Mouse (Mus musculus): ENCODE results near the gene Psmd11. TPM values are rescaled to one million over a fixed set of nuclear protein-coding genes. Genes with fewer than 3 reads are reported as not detected.

Gene Psmd11
- polyA plus RNA-seq, 1 experiment, result 54.6 TPM

DNA sequence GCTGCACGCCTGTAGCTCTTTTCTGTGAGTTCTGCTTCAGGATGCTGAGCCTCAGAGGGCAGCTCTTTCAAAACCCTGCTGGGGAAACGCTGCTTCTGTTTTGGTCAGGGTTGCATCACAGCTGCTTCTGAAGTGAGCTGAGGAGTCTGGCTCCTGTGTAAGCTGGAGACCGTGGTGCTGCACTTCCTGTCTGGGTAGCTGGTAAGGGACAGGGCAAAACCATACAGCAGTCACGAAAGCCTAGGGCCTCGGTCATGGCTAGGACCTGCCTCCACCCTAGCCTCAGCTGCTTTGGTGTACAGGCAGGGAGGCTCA lies 61.4 kb downstream of the Psmd11 start:
- Histone ChIP-seq H3K27me3 (replicated peaks) (peaks cover 67% of the 10 kb centered on the region), H3K36me3 (replicated peaks; ENCODE audit: low read length) (no peaks in the 10 kb centered on the region), H3K4me1 (peaks cover 44% of the 10 kb centered on the region), H3K9me3 (no peaks in the 10 kb centered on the region), H3K4me3 (replicated peaks) (peak overlapping the region; percentile 71)
- TF ChIP-seq GATA1 (IDR thresholded peaks at IDR 0.05; ENCODE audit: borderline replicate concordance, low read length) (no peak), FLI1 (IDR thresholded peaks at IDR 0.05; ENCODE audit: low read length) (no peak)

GRCm38 (mm10) chr11:80490831-80491230 lies 62.4 kb downstream of the Psmd11 start:
- Histone ChIP-seq H3K36me3 (replicated peaks; ENCODE audit: low read length) (no peaks in the 10 kb centered on the region), H3K9me3 (no peaks in the 10 kb centered on the region), H3K4me3 (replicated peaks) (no peak overlapping the region), H3K27me3 (replicated peaks) (peaks cover 61% of the 10 kb centered on the region), H3K4me1 (peaks cover 47% of the 10 kb centered on the region)
- TF ChIP-seq FLI1 (IDR thresholded peaks at IDR 0.05; ENCODE audit: low read length), result no peak
- no peak for TF ChIP-seq GATA1 (IDR thresholded peaks at IDR 0.05; ENCODE audit: borderline replicate concordance, low read length)

GRCm38 (mm10) chr11:80493186-80493585 lies 64.8 kb downstream of the Psmd11 start:
- TF ChIP-seq GATA1 (IDR thresholded peaks at IDR 0.05; ENCODE audit: borderline replicate concordance, low read length) (no peak), FLI1 (IDR thresholded peaks at IDR 0.05; ENCODE audit: low read length) (no peak)

DNA sequence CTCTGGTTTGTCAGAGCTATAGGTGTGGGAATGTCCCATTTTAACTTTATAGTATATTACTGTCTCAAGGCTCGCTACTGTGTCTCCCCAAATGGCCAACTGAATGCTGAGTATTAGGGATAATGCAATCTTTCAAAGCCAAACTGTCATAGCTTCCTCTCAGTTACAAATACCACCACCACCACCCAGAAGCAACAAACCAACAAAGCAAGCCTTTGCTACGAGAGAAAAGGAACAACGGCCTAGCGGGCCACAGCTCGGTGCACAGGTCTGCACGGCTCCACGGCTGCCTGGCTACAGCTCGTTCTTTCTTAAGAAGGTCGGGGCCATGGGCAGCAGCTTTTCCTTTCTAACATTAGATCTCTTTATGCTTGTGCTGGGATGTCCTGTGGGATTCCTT lies 66.4 kb downstream of the Psmd11 start:
- no peaks in the 10 kb centered on the region for H3K36me3 ChIP-seq (replicated peaks; ENCODE audit: low read length)
- no peaks in the 10 kb centered on the region for H3K9me3 ChIP-seq
- peaks cover 49% of the 10 kb centered on the region for H3K27me3 ChIP-seq (replicated peaks)
- H3K4me1 ChIP-seq, result peaks cover 48% of the 10 kb centered on the region
- H3K4me3 ChIP-seq (replicated peaks), result no peak overlapping the region
- TF ChIP-seq GATA1 (IDR thresholded peaks at IDR 0.05; ENCODE audit: borderline replicate concordance, low read length) (no peak), FLI1 (IDR thresholded peaks at IDR 0.05; ENCODE audit: low read length) (no peak)

More at GRCm38 (mm10) chr11:80493186-80493585, 64.8 kb downstream of the Psmd11 start:
- peaks cover 46% of the 10 kb centered on the region for H3K4me1 ChIP-seq
- peaks cover 60% of the 10 kb centered on the region for H3K27me3 ChIP-seq (replicated peaks)
- no peak overlapping the region for H3K4me3 ChIP-seq (replicated peaks)
- H3K9me3 ChIP-seq, result no peaks in the 10 kb centered on the region
- no peaks in the 10 kb centered on the region for H3K36me3 ChIP-seq (replicated peaks; ENCODE audit: low read length)

- Histone ChIP-seq H3K4me1 (peaks cover 50% of the 10 kb centered on the region), H3K36me3 (replicated peaks; ENCODE audit: low read length) (no peaks in the 10 kb centered on the region), H3K9me3 (no peaks in the 10 kb centered on the region), H3K4me3 (replicated peaks) (no peak overlapping the region), H3K27me3 (replicated peaks) (peaks cover 45% of the 10 kb centered on the region)
- TF ChIP-seq FLI1 (IDR thresholded peaks at IDR 0.05; ENCODE audit: low read length) (no peak), GATA1 (IDR thresholded peaks at IDR 0.05; ENCODE audit: borderline replicate concordance, low read length) (no peak)
Observed at GRCm38 (mm10) chr11:80495972-80496371, 67.6 kb downstream of the Psmd11 start.

GRCm38 (mm10) chr11:80496640-80497039 lies 68.2 kb downstream of the Psmd11 start:
- Histone ChIP-seq H3K36me3 (replicated peaks; ENCODE audit: low read length) (no peaks in the 10 kb centered on the region), H3K9me3 (no peaks in the 10 kb centered on the region), H3K4me1 (peaks cover 50% of the 10 kb centered on the region), H3K4me3 (replicated peaks) (no peak overlapping the region), H3K27me3 (replicated peaks) (peaks cover 42% of the 10 kb centered on the region)
- TF ChIP-seq FLI1 (IDR thresholded peaks at IDR 0.05; ENCODE audit: low read length), result no peak
- TF ChIP-seq GATA1 (IDR thresholded peaks at IDR 0.05; ENCODE audit: borderline replicate concordance, low read length), result no peak

DNA sequence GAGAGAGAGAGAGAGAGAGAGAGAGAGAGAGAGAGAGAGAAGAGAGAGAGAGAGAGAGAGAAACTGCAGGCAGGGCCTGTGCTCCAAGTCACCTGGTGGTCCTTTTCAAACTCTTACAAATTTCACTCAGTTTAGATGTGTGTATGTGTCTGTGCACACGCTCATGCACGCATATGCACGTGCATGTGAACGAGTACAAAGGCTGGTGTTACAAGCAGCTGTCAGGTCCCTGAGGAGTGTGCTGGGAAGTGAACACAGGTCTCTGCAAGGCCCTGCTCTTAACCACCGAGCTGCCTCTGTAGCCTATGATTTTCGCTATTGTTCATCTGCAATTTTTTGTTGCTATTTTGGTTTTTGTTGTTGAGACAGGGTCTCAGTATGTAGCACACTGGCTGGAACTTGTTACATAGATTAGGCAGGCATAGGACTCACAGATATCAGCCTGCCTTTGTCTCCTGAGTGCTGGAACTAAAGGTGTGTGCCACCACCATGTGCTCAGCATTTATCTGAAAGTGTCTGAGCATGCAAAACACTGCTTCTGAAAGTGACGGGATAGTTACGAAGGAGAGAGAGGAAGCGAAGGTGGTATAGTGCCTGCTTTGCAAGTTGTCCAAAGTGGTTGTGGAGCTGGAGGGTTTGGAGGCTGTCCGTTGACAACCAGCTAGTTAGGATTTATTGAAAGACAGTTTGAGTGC lies 69.0 kb downstream of the Psmd11 start:
- H3K4me1 ChIP-seq, result peaks cover 54% of the 10 kb centered on the region
- no peak for TF ChIP-seq GATA1 (IDR thresholded peaks at IDR 0.05; ENCODE audit: borderline replicate concordance, low read length)
- no peak for TF ChIP-seq FLI1 (IDR thresholded peaks at IDR 0.05; ENCODE audit: low read length)

GRCm38 (mm10) chr11:80498328-80499070 lies 70.1 kb downstream of the Psmd11 start:
- TF ChIP-seq FLI1 (IDR thresholded peaks at IDR 0.05; ENCODE audit: low read length), result no peak
- no peak for TF ChIP-seq GATA1 (IDR thresholded peaks at IDR 0.05; ENCODE audit: borderline replicate concordance, low read length)
- Histone ChIP-seq H3K36me3 (replicated peaks; ENCODE audit: low read length) (no peaks in the 10 kb centered on the region), H3K4me3 (replicated peaks) (peak overlapping the region; percentile 31), H3K9me3 (no peaks in the 10 kb centered on the region), H3K4me1 (peaks cover 54% of the 10 kb centered on the region), H3K27me3 (replicated peaks) (peaks cover 43% of the 10 kb centered on the region)

More for the DNA sequence above, 69.0 kb downstream of the Psmd11 start:
- H3K27me3 ChIP-seq (replicated peaks), result peaks cover 41% of the 10 kb centered on the region
- no peaks in the 10 kb centered on the region for H3K9me3 ChIP-seq
- H3K4me3 ChIP-seq (replicated peaks), result no peak overlapping the region
- no peaks in the 10 kb centered on the region for H3K36me3 ChIP-seq (replicated peaks; ENCODE audit: low read length)

DNA sequence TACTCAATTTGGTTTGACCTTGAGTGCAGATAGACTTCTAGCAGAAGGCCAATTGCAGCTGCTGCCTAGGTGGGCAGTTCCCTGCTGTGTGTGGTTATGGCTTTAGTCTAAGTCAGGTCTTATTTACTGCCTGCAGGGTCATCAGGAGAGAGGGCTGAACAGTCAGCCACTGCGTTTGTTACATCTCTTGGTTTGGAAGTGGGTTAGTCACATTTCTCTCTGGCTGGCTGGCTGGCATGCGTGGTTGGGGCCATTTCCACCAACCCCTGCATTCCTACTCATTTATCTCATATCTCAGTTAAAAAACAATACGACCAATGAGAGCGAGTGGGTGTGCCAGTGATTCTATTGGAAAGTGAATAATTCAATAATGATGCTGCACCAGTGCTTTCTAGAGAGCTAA lies 71.1 kb downstream of the Psmd11 start:
- H3K4me1 ChIP-seq, result peaks cover 61% of the 10 kb centered on the region
- H3K9me3 ChIP-seq, result no peaks in the 10 kb centered on the region
- no peak for TF ChIP-seq GATA1 (IDR thresholded peaks at IDR 0.05; ENCODE audit: borderline replicate concordance, low read length)
- no peak for TF ChIP-seq FLI1 (IDR thresholded peaks at IDR 0.05; ENCODE audit: low read length)
- no peak overlapping the region for H3K4me3 ChIP-seq (replicated peaks)
- H3K36me3 ChIP-seq (replicated peaks; ENCODE audit: low read length), result no peaks in the 10 kb centered on the region
- H3K27me3 ChIP-seq (replicated peaks), result peaks cover 47% of the 10 kb centered on the region

- Histone ChIP-seq H3K9me3 (peaks cover 3% of the 10 kb centered on the region; the same call in 1 of the 2 replicates), H3K27me3 (replicated peaks) (peaks cover 35% of the 10 kb centered on the region), H3K4me1 (peaks cover 65% of the 10 kb centered on the region), H3K36me3 (replicated peaks; ENCODE audit: low read length) (no peaks in the 10 kb centered on the region), H3K4me3 (replicated peaks) (no peak overlapping the region)
- TF ChIP-seq FLI1 (IDR thresholded peaks at IDR 0.05; ENCODE audit: low read length), result no peak
- TF ChIP-seq GATA1 (IDR thresholded peaks at IDR 0.05; ENCODE audit: borderline replicate concordance, low read length), result no peak
Observed at GRCm38 (mm10) chr11:80503281-80503680, 74.9 kb downstream of the Psmd11 start.

All from megakaryocyte, embryonic 14.5 days (primary cell).